11 mouse cellular contexts compared by ENCODE assay signal in genomic region chr2:129624956-129625355, GRCm38 (mm10). TPM values are rescaled to one million over a fixed set of nuclear protein-coding genes. Genes with fewer than 3 reads are reported as not detected.
DNase-seq lines count a peak whose midpoint lies in the region; ATAC-seq lines count a peak whose summit lies in the region.
"Had no signal": no experiment of that assay in that cellular context is flagged by ENCODE, and none has a peak within 500 bp of the region (broad histone marks: within the 10 kb centered on the region; RNA-seq: fewer than 3 reads in every experiment).

No protein-coding gene starts in this region.

- 66% methylated on average over 6 of the region's 6 CpGs for WGBS in embryonic facial prominence, embryonic 12.5 days
- 75% methylated on average over 6 of the region's 6 CpGs for WGBS in embryonic facial prominence, embryonic 10.5 days
- WGBS in hindbrain, embryonic 13.5 days = 52% methylated on average over 6 of the region's 6 CpGs
- WGBS in midbrain, embryonic 14.5 days = 65% methylated on average over 6 of the region's 6 CpGs

- H3K9me3 ChIP-seq in embryonic facial prominence, embryonic 12.5 days = no peaks in the 10 kb centered on the region
- H3K9me3 ChIP-seq in embryonic facial prominence, embryonic 10.5 days = no peaks in the 10 kb centered on the region
- no peaks in the 10 kb centered on the region for H3K9me3 ChIP-seq in hindbrain, embryonic 13.5 days
- H3K9me3 ChIP-seq in midbrain, embryonic 14.5 days (ENCODE audit: control insufficient read depth, low read length) = no peaks in the 10 kb centered on the region

- DNase-seq in embryonic facial prominence, embryonic 10.5 days (ENCODE audit: low spot score) = no peak
- peak; percentile 18 to 19 for DNase-seq in layer of hippocampus, postnatal 10 days (ENCODE audit: low spot score in 2 of 2)
- no peak for DNase-seq in layer of hippocampus, postnatal 14 days (ENCODE audit: low spot score in 2 of 2)
- peak; percentile 21 for DNase-seq in midbrain, embryonic 14.5 days
- DNase-seq: cerebellum, adult 2 months had no signal

- H3K36me3 ChIP-seq in embryonic facial prominence, embryonic 12.5 days = 0 out of 2 replicates have a peak, but pooled peaks cover 7% of the 10 kb centered on the region
- peaks cover 13% of the 10 kb centered on the region for H3K36me3 ChIP-seq in embryonic facial prominence, embryonic 10.5 days (replicated peaks)
- H3K36me3 ChIP-seq in hindbrain, embryonic 13.5 days = peaks cover 9% of the 10 kb centered on the region
- H3K36me3 ChIP-seq in midbrain, embryonic 14.5 days (ENCODE audit: control insufficient read depth, insufficient read depth, low read length) = peaks cover 6% of the 10 kb centered on the region

- no peak overlapping the region for H3K4me3 ChIP-seq in embryonic facial prominence, embryonic 12.5 days
- no peak overlapping the region for H3K4me3 ChIP-seq in embryonic facial prominence, embryonic 10.5 days
- no peak overlapping the region for H3K4me3 ChIP-seq in hindbrain, embryonic 13.5 days
- H3K4me3 ChIP-seq in midbrain, embryonic 14.5 days (replicated peaks; ENCODE audit: low read depth, low read length) = no peak overlapping the region
- H3K4me3 ChIP-seq: myocyte had no signal

- H3K27ac ChIP-seq in embryonic facial prominence, embryonic 12.5 days = peak overlapping the region; percentile 33; the same call in 1 of the 2 replicates
- H3K27ac ChIP-seq in embryonic facial prominence, embryonic 10.5 days (replicated peaks) = no peak overlapping the region
- 0 out of 2 replicates have a peak overlapping the region, but pooled peaks have one; percentile 23 for H3K27ac ChIP-seq in hindbrain, embryonic 13.5 days
- peak overlapping the region; percentile 9; the same call in 1 of the 2 replicates for H3K27ac ChIP-seq in midbrain, embryonic 14.5 days (replicated peaks; ENCODE audit: low read depth, low read length)

- H3K9ac ChIP-seq in embryonic facial prominence, embryonic 12.5 days = no peak overlapping the region
- peak overlapping the region; percentile 29; the same call in 1 of the 2 replicates for H3K9ac ChIP-seq in hindbrain, embryonic 13.5 days
- H3K9ac ChIP-seq in midbrain, embryonic 14.5 days (replicated peaks; ENCODE audit: low read length) = no peak overlapping the region

- no peak for ATAC-seq in embryonic facial prominence, embryonic 12.5 days (ENCODE audit: insufficient number of reproducible peaks, insufficient read depth, low FRiP score, low TSS enrichment)
- ATAC-seq in hindbrain, embryonic 13.5 days (ENCODE audit: low FRiP score) = no peak
- ATAC-seq in midbrain, embryonic 14.5 days (ENCODE audit: low FRiP score, low TSS enrichment) = peak; percentile 50; the same call in 1 of the 2 replicates
- no peak for ATAC-seq in activated CD4-positive, CD25-positive, alpha-beta regulatory T cell, adult 4 months
- no peak for ATAC-seq in erythroid progenitor cell, adult 5-6 weeks (replicated peaks; ENCODE audit: low FRiP score, poor library complexity, severe bottlenecking)
- ATAC-seq: inflammation-experienced regulatory T-cells, adult 6 months had no signal

- H3K27me3 ChIP-seq in embryonic facial prominence, embryonic 12.5 days = no peaks in the 10 kb centered on the region
- H3K27me3 ChIP-seq in embryonic facial prominence, embryonic 10.5 days (replicated peaks; ENCODE audit: low read depth, poor library complexity, severe bottlenecking) = no peaks in the 10 kb centered on the region
- H3K27me3 ChIP-seq in hindbrain, embryonic 13.5 days = no peaks in the 10 kb centered on the region
- H3K27me3 ChIP-seq in midbrain, embryonic 14.5 days (ENCODE audit: control insufficient read depth, insufficient read depth, low read length) = no peaks in the 10 kb centered on the region

- no peak overlapping the region for H3K4me2 ChIP-seq in embryonic facial prominence, embryonic 12.5 days (replicated peaks)
- 0 out of 2 replicates have a peak overlapping the region, but pooled peaks have one; percentile 13 for H3K4me2 ChIP-seq in hindbrain, embryonic 13.5 days
- H3K4me2 ChIP-seq in midbrain, embryonic 14.5 days (ENCODE audit: low read length) = no peak overlapping the region

- no peaks in the 10 kb centered on the region for H3K4me1 ChIP-seq in embryonic facial prominence, embryonic 12.5 days
- H3K4me1 ChIP-seq in embryonic facial prominence, embryonic 10.5 days = peaks cover 9% of the 10 kb centered on the region
- H3K4me1 ChIP-seq in hindbrain, embryonic 13.5 days (replicated peaks) = peaks cover 13% of the 10 kb centered on the region
- peaks cover 8% of the 10 kb centered on the region; the same call in 1 of the 2 replicates for H3K4me1 ChIP-seq in midbrain, embryonic 14.5 days (ENCODE audit: control insufficient read depth, insufficient read depth, low read length)

RNA-seq across cellular contexts. Expression of gene Sirpa, which starts 32.3 kb away (rescaled TPM):
- polyA plus RNA-seq in embryonic facial prominence, embryonic 12.5 days (2016; fragmentation: Nextera tagmentation; extraction: Ambion mirVana) = 23.9 and 24.3 TPM in 2 replicates
- polyA plus RNA-seq in embryonic facial prominence, embryonic 10.5 days (2016; fragmentation: Nextera tagmentation; extraction: Ambion mirVana) = 17.0 and 17.4 TPM in 2 replicates
- 100 to 1,000 TPM; 207 to 208 TPM for total RNA-seq in layer of hippocampus, postnatal 10 days (2021)
- 100 to 1,000 TPM; 255 to 279 TPM for total RNA-seq in layer of hippocampus, postnatal 14 days (2021)
- 20.8 and 23.1 TPM in 2 replicates for polyA plus RNA-seq in hindbrain, embryonic 13.5 days (2015; fragmentation: Nextera tagmentation; extraction: Ambion mirVana)
- polyA plus RNA-seq in midbrain, embryonic 14.5 days (2014; fragmentation: Nextera tagmentation; extraction: Ambion mirVana) = 28.3 and 35.7 TPM in 2 replicates
- under 1 TPM in 1 of 2 experiments, not detected in 1; 0.16 TPM for polyA plus RNA-seq in activated CD4-positive, CD25-positive, alpha-beta regulatory T cell, adult 4 months (2017; shearing (Covaris generic))
- total RNA-seq in erythroid progenitor cell, adult 5-6 weeks (2015; ENCODE audit: low replicate concordance) = 54.8 and 63.7 TPM in 2 replicates
- total RNA-seq in erythroid progenitor cell, adult 5-6 weeks (2017; ENCODE audit: low replicate concordance) = 44.2 and 46.7 TPM in 2 replicates

Comparison
In these comparisons a context has a peak if more than half of its experiments do, and no peak if none do; other contexts are left out.
1. DNase-seq: peak in layer of hippocampus, postnatal 10 days (2 of 2) and midbrain, embryonic 14.5 days (single experiment); none in embryonic facial prominence, embryonic 10.5 days (single experiment) and layer of hippocampus, postnatal 14 days (0 of 2).
2. RNA of gene Sirpa, which starts 32.3 kb away (polyA plus RNA-seq): 28.3 to 35.7 TPM in midbrain, embryonic 14.5 days, 23.9 to 24.3 TPM in embryonic facial prominence, embryonic 12.5 days, 20.8 to 23.1 TPM in hindbrain, embryonic 13.5 days and 17.0 to 17.4 TPM in embryonic facial prominence, embryonic 10.5 days; 0.16 TPM in activated CD4-positive, CD25-positive, alpha-beta regulatory T cell, adult 4 months; every median in the first group is over 10 times any median in the second.